Mouse (Mus musculus) thymus, postnatal 4 days (tissue): ENCODE measurements around the gene Scamp5.
"Not testable (repeated sequence)": the region's sequence is repeated elsewhere in the genome, so short reads cannot be mapped to it uniquely, and the experiment has no call there.

Source experiments
- DNase-seq: peaks from one replicate; pipeline ENCODE4 v3.0.0; 2021

Gene Scamp5

DNA sequence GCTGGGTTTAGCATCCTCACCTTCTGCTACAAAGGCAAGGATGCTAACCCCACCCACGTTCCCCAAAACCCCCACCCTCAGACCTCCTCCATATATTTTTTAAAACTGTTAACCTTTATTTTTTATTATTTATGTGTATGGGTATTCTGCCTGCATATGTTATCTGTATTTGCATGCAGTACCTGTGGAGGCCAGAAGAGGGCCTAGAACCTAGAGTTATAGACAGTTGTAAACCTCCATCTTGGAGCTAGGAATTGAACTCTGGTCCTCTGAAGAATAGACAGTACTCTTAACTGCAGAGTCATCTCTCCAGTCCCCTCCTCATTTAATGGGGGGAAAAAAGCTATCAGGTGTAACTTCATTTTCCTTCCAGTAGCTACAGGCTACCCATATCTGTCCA, 18.1 kb downstream of the Scamp5 start:
- peak; percentile 63 for DNase-seq

GRCm38 (mm10) chr9:57440620-57441019, 27.2 kb downstream of the Scamp5 start:
- no peak for DNase-seq

GRCm38 (mm10) chr9:57439522-57440295, 28.2 kb downstream of the Scamp5 start, which contains the start of gene Ppcdc:
Gene Ppcdc (minus strand): TSS chr9:57440124.
- DNase-seq: peak; percentile 88

- peak; percentile 28 for DNase-seq
These were observed 28.8 kb downstream of the Scamp5 start for GRCm38 (mm10) chr9:57439083-57439482.

DNA sequence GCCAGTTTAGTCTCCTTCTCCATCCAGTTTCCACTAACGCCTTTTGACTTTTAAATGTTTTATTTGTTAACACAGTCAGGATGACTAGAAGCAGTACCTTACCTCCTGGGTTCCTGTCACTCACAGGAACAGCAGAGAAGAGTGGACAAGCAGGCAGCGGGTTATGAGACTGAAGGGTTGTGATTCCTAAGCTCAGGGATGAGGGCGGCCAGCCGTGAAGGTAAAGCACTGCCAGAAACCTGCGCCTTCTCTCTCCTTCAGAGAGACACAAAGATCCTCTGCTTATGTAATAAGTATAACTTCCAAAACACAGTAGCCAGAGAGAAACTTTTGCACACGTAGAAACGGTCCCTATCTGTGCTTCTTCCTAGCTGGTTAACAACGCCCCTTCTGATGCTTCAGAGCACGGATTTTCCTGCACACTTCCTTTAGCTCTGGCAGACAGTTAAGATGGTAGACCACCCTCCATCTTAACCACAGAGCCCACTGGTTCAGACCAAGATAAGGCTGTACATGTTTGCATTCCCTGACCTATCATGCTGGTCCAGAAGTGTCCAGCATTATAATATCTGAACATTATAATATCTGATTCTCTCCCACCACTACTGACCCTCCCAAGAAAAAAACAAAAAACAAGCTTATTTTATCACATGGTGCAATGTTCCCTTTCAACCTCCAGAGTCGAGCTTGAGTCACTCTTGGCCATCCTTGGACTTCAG, 29.8 kb downstream of the Scamp5 start:
- DNase-seq: no peak

- no peak for DNase-seq
These were observed 31.7 kb downstream of the Scamp5 start for GRCm38 (mm10) chr9:57436166-57436565.

DNA sequence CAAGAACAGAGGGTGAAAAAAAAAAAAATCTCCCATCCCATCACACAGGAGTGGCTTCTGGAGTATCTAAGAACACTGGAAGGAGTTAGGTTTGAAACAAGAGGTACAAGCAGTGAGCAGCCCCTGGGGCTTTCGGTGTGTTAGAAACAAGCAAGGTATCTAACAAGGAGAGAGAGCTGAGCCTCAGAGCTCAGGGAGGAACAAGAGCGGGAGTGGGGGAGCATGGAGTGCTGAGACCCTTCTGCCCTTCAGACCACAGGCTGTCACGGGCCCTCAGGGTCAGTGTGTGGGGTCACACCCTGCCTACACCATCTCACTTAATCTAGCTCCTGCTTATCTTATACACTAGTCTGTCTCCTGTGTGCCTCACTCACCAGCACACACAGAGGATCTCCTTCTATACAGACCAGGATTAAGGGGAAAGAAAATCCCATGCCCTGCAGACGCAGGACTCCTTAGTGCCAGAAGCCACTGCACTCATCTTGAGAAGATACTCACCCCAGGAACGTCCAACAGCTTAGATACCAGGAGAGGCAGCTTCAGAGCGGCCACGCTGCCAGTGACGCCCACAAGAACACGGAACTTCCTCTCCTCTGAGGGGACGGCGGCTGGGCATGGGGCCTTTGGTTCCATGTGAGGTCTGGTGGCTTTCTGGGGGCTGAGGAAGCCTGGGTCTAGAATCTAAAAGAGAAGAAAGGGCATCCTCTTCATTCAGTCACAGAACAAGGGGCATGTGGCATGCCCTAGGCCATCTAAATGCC, 33.3 kb downstream of the Scamp5 start:
- DNase-seq: no peak

GRCm38 (mm10) chr9:57433097-57434032, 34.5 kb downstream of the Scamp5 start:
- DNase-seq: peak; percentile 91

- DNase-seq: no peak
These were observed 35.4 kb downstream of the Scamp5 start for GRCm38 (mm10) chr9:57432480-57432879.

DNA sequence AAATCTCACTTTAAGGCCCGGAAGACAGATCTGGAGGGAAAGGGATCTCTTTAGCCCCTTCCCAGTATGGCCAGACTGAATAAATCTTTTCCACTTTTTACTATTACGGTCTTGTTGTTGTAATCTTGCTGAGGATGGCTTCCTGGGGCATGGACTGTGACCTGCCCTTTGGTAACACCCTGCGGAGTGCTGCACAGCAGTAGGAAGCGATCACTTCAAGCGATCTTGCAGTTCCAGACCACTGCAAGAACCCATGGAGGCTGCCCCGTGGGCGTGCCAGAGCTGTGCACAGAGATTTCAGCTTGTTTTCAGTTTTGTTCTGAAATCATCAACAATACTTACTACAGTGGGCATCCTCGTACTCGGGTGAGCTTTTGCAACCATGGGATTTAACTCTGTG, 36.7 kb downstream of the Scamp5 start:
- DNase-seq: no peak

- no peak for DNase-seq
These were observed 39.5 kb downstream of the Scamp5 start for GRCm38 (mm10) chr9:57428391-57428790.

- no peak for DNase-seq
These were observed 39.9 kb downstream of the Scamp5 start for GRCm38 (mm10) chr9:57427937-57428336.

DNA sequence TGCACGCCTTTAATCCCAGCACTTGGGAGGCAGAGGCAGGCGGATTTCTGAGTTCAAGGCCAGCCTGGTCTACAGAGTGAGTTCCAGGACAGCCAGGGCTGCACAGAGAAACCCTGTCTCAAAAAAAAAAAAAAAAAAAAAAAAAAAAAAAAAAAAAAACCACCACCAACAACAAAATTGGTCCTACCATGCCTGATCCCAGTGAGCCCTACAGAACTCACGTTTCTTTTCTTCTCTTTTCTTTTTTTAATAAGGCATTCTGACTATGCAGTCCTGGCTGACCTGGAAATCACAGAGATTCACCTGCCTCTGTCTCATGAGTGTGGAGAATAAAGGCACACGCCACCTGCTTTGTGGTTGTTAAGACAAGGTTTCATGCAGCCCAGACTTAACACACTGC, 40.7 kb downstream of the Scamp5 start:
- DNase-seq: not testable (repeated sequence)

DNA sequence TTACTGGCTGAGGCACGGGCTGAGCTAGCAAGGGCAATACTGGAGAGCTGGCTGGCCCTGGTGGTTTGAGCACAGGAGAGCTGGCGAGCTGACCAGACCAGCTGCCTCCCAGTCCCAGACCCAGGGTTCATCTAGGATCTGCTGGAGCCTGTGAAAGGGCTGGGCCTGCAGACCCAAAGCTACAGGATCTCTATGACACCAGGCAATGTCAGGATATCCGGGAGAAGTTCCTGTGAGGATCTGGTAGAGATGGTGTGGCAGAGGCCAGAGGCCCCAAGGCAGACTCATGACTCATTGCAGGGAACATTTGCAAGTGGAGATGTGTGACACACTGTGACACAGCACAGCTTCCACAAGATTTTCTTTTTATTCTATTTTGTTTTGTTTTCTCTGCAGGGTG, 42.7 kb downstream of the Scamp5 start:
- DNase-seq: no peak

GRCm38 (mm10) chr9:57424066-57424465, 43.8 kb downstream of the Scamp5 start:
- no peak for DNase-seq

GRCm38 (mm10) chr9:57421688-57422111, 46.2 kb downstream of the Scamp5 start:
- peak; percentile 32 for DNase-seq

DNA sequence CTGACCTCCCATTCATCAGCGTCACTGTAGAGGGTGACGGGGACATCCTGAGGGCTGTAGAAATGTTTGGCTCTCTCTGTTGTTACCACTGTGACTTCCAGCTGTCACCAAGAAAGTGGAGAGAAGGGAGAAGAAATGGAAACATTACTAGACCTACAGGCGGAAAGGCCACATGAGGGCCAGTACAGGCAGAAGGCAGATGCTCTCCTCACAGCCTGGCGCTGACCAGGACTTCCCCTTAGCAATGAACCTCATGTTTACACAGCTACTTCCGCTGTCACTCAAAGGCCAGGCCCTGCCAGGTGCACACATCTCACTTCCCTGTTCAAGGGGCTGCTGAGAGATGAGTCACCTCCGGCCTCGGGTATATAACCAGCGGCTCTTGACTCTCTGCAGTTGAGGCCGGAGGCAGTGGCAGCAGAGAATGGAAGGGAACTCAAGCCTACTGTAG, 46.7 kb downstream of the Scamp5 start:
- peak; percentile 82 for DNase-seq

- DNase-seq: peak; percentile 65
These were observed 47.3 kb downstream of the Scamp5 start for GRCm38 (mm10) chr9:57420321-57421120.

DNA sequence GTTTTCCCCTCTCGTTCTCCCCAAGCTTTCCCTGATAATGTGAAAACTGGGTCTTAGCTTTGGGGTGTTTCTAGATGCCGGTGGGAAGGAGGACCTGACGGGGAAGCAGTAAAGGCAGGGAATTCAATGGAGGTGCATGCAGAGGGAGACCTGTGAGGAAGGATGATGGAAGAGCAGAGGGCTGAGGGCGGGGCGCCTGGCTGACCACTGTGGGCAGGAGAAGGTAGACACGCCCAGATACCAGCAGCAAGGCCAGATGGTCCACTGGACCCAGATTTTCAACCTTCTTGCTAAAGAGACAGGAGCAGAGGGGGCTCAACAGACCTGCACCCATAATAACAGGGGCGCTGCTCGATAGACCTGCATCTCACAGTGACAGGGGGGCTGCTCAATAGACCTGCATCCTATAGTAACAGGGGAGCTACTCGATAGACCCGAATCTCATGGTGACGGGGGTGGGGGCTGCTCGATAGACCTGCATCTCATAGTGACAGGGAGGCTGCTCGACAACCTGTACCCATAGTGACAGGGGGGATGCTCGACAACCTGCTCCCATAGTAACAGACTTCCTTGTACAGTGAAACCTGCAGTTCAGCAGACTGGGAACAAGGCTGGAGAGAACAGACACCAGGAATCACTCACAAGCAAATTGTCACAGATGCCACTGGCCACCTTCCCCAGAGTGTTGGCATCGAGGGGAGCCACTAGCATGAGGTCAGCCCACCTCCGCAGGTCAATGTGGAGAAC, 48.2 kb downstream of the Scamp5 start:
- no peak for DNase-seq

GRCm38 (mm10) chr9:57417341-57417740, 50.5 kb downstream of the Scamp5 start:
- DNase-seq: no peak
